Mouse (Mus musculus) inflammation-experienced regulatory T-cells, adult 6 months (primary cell): ENCODE results near the gene Vmn2r46. TPM values are rescaled to one million over a fixed set of nuclear protein-coding genes. Genes with fewer than 3 reads are reported as not detected.
"Not testable (repeated sequence)": the region's sequence is repeated elsewhere in the genome, so short reads cannot be mapped to it uniquely, and the experiment has no call there.

Experiments used
- ATAC-seq: one replicate; pipeline ENCODE4 v1.8.0; 2017
- polyA plus RNA-seq, 3 experiments: library from polyadenylated mRNA; unstranded; fragments of 100-300 nt; shearing (Covaris generic); gene quantifications; one replicate each; pipeline ENCODE4 v1.2.1; 2017

Gene Vmn2r46
- polyA plus RNA-seq, result not detected

DNA sequence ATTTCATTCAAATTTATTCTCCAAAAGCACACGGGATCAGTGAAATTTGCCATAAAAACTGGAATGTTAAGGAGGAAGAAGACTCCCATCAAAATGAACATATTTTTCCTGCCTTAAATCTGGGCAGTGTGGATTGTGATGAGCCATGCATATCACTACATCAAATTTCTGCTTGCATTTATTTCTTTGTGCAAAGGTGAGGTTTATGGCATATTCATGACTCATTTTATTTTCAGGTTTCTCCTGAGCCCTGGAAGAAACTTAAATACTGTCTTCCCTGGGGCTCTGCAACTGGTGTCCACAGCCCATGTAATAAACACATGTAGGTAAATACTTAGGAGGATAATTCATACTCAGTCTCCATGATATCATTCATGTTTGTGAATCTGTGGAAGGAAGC lies at the start of gene Vmn2r46:
Gene Vmn2r46, minus strand, starts transcription at position 101 of the 400 bp plus-strand sequence.
- ATAC-seq, result not testable (repeated sequence)

Other genes starting within 250 kb of the Vmn2r46 start
- not detected for gene Vmn2r47, start 70.8 kb upstream of the Vmn2r46 start, polyA plus RNA-seq
- gene Vmn2r48, start 183.0 kb upstream of the Vmn2r46 start, polyA plus RNA-seq, result not detected
- gene Vmn2r49, start 221.7 kb upstream of the Vmn2r46 start, polyA plus RNA-seq, result not detected